Mouse (Mus musculus) stomach, embryonic 15.5 days (tissue): ENCODE results near the gene Pex11b. TPM values are rescaled to one million over a fixed set of nuclear protein-coding genes. Genes with fewer than 3 reads are reported as not detected.
A peak's percentile ranks its signal among the peaks of the same experiment; 100 is the strongest.

Source experiments
- ATAC-seq: fragments of 200-750 bp; cut with Nextera tagmentation; 2 replicates; pipeline ENCODE4 v1.8.0; 2017; ENCODE audit warnings: low read depth, moderate number of reproducible peaks, moderate TSS enrichment; ENCODE audit not compliant: insufficient read depth, low FRiP score
- H3K27ac ChIP-seq: fragments of 300-500 bp; sonication (generic); 2 replicates; pipeline ENCODE4 v1.5.1; 2015; ENCODE audit warnings: mild to moderate bottlenecking, inconsistent platforms
- H3K27me3 ChIP-seq: fragments of 300-500 bp; sonication (generic); replicated peaks from 2 replicates; pipeline ENCODE4 v1.6.1; 2015; ENCODE audit warnings: inconsistent platforms
- H3K36me3 ChIP-seq: fragments of 300-500 bp; sonication (generic); 2 replicates; pipeline ENCODE4 v1.6.1; 2015; ENCODE audit warnings: inconsistent platforms
- H3K4me1 ChIP-seq: fragments of 300-500 bp; sonication (generic); 2 replicates; pipeline ENCODE4 v1.6.1; 2015; ENCODE audit warnings: inconsistent platforms
- H3K4me2 ChIP-seq: fragments of 300-500 bp; sonication (generic); 2 replicates; pipeline ENCODE4 v1.6.1; 2015; ENCODE audit warnings: mild to moderate bottlenecking, inconsistent platforms
- H3K4me3 ChIP-seq: fragments of 300-500 bp; sonication (generic); replicated peaks from 2 replicates; pipeline ENCODE4 v1.5.1; 2015; ENCODE audit warnings: inconsistent platforms
- H3K9ac ChIP-seq: fragments of 300-500 bp; sonication (generic); 2 replicates; pipeline ENCODE4 v1.6.1; 2015; ENCODE audit warnings: inconsistent platforms
- H3K9me3 ChIP-seq: fragments of 300-500 bp; sonication (generic); 2 replicates; pipeline ENCODE4 v1.6.1; 2016; ENCODE audit warnings: inconsistent platforms
- WGBS: fragments of 180-500 bp; shearing (Covaris S2); methylation state at CpG from one replicate; pipeline ENCODE4 v1.1.7; 2015; 5-methylcytosine and 5-hydroxymethylcytosine counted together
- polyA plus RNA-seq: library from polyadenylated mRNA; unstranded; fragments of >200 nt; fragmentation: Nextera tagmentation; extraction: Ambion mirVana; gene quantifications from 2 replicates; pipeline ENCODE4 v1.2.1, GENCODE M21; 2015

Pex11b gene
- 41.9 and 43.4 TPM in 2 replicates for polyA plus RNA-seq

DNA sequence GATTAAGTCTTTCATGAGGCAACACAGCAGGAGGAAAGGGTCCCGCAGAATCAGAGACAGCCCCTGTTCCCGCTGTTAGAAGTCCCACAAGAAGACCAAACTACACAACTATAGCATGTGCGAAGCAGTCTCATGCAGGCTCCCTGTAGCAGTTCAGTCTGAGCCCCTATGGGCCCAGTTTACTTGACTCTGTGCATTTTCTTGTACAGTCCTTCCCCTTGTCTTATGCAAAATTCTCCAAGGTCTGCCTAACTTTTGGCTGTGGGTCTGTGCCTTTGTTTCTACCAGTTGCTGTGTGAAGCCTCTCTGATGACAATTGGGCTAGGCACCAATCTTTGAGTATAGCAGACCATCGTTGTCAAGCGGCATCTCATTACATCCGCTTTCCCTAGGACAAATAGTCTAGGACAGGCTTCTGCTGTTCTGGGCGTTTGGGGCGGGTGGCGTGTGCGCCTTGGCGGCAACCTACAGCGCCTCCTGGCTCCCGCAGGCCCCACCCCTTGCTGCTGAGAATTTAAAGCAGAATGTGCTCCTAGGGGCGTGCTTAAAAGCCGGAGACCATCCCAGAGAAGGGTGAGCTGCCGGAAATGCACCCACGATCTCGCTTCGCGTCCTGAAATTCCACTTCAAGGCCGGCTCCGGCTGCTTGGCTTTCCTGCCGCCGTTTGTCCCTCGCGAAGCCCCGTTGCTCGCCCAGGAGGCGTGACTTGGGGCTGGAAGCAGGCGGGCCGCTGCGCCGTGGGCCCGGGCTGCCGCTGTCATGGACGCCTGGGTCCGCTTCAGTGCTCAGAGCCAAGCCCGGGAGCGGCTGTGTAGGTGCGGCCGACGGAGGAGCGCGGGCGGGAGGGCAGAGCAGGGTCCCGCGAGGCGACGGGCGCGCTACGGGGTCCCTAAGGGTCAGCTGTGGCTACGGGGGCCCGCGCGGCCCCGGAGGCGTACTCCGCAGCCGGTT is at the start of gene Pex11b, which contains the start of gene Gm42957:
TSS of gene Pex11b (plus strand) at position 449 of the 952 bp plus-strand sequence.
TSS of gene Gm42957 (plus strand) at position 547 of the 952 bp plus-strand sequence.
- peaks cover 16% of the 10 kb centered on the region for H3K4me1 ChIP-seq
- WGBS = 2% methylated on average over 60 of the region's 60 CpGs
- H3K27ac ChIP-seq = peak within 1 kb of the TSS; percentile 89
- peak within 1 kb of the TSS; percentile 85 for H3K9ac ChIP-seq
- peak within 1 kb of the TSS; percentile 70 for H3K4me2 ChIP-seq
- peak; percentile 88 for ATAC-seq
- H3K27me3 ChIP-seq = no peaks in the 10 kb centered on the region
- H3K4me3 ChIP-seq = peak within 1 kb of the TSS; percentile 79
- peaks cover 31% of the 10 kb centered on the region; the same call in 1 of the 2 replicates for H3K36me3 ChIP-seq
- H3K9me3 ChIP-seq = no peaks in the 10 kb centered on the region

DNA sequence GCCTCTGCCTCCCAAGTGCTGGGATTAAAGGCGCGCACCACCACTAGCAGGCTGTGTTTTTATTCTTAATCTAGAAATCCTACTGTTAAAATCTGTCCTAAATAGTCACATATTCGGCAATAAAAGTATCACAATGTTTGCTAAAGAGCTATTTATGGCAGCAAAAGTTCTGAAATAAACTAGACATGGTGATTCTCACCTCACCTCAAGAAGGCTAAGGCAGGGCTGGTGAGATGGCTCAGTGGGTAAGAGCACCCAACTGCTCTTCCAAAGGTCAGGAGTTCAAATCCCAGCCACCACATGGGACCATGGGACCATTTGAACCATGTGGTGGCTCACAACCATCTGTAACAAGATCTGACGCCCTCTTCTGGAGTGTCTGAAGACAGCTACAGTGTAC is 44.5 kb upstream of the Pex11b start:
- Histone ChIP-seq H3K27me3 (no peaks in the 10 kb centered on the region; the same call in 1 of the 2 replicates), H3K4me2 (no peak overlapping the region), H3K36me3 (no peaks in the 10 kb centered on the region), H3K4me3 (no peak overlapping the region), H3K9ac (no peak overlapping the region), H3K27ac (no peak overlapping the region), H3K4me1 (0 out of 2 replicates have a peak, but pooled peaks cover 2% of the 10 kb centered on the region), H3K9me3 (no peaks in the 10 kb centered on the region)
- WGBS = 85% methylated on average over 4 of the region's 4 CpGs
- ATAC-seq = no peak

DNA sequence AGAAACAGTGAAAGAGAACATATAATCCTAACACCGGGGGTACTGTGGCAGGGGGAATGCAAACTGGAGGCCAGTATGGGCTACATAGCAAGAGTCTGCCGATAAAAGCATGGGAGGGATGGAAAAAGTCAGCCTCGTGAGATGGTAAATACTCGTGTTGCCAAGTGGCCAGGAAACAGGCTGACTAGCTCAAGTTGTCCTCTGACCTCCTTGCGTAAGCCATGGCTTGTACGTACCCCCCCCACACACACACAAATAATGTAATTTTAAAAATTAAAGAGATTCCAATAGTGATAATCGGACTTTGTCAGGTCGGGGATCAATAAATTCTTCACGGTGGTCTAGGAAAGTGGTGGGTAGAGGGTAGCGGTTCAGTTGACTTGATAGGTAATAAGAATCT is 41.8 kb upstream of the Pex11b start:
- Histone ChIP-seq H3K27ac (peak overlapping the region; percentile 91), H3K4me3 (peak overlapping the region; percentile 79), H3K36me3 (no peaks in the 10 kb centered on the region), H3K4me1 (peaks cover 27% of the 10 kb centered on the region), H3K9ac (peak overlapping the region; percentile 76), H3K27me3 (peaks cover 4% of the 10 kb centered on the region; the same call in 1 of the 2 replicates), H3K4me2 (peak overlapping the region; percentile 77), H3K9me3 (no peaks in the 10 kb centered on the region)
- under 1% methylated on average over 10 of the region's 10 CpGs for WGBS
- no peak for ATAC-seq

DNA sequence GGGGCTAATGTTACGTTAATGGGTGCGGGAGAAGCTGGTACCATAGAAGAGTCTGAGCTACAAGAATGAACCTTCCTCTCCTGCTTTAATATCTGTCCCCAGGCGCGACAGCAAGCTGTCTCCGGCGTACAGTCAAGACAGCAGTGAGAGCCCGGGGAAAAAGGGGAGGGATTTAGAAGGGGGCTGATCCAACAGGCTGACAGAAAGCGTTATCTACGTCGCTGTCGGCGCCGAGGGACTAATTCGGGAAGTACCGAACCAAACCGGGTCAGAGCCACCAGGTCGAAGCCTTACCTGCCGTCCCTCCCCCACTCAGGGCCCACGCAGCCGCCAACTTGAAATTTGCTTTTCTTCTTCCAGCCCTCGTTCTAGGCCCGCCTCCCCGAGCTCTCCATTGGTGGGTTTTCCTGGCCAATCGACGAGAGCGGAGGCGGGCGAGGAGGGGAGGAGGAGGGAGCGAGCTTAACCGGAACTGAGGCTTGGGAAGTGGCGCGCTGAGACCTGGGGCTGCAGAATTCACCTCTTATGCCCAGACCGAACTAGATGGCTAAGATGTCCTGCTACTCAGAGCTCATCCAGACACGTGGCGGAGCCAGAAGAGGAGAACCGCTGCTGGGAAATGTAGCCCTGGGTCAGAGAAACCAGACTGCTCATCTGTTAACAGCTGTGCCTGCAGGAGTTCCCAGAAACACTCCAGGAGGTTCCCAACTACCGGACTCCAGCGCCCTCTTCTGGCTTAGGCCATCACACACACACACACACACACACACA is 41.2 kb upstream of the Pex11b start, which contains the start of gene Polr3gl:
TSS of gene Polr3gl (minus strand) at position 392 of the 771 bp plus-strand sequence.
- peak within 1 kb of the TSS; percentile 91 for H3K27ac ChIP-seq
- H3K36me3 ChIP-seq = no peaks in the 10 kb centered on the region
- H3K9me3 ChIP-seq = no peaks in the 10 kb centered on the region
- peak within 1 kb of the TSS; percentile 79 for H3K4me3 ChIP-seq
- H3K27me3 ChIP-seq = peaks cover 10% of the 10 kb centered on the region; the same call in 1 of the 2 replicates
- peak within 1 kb of the TSS; percentile 77 for H3K4me2 ChIP-seq
- peak within 1 kb of the TSS; percentile 76 for H3K9ac ChIP-seq
- ATAC-seq = peak; percentile 90
- peaks cover 30% of the 10 kb centered on the region for H3K4me1 ChIP-seq
- under 1% methylated on average over 36 of the region's 38 CpGs for WGBS

DNA sequence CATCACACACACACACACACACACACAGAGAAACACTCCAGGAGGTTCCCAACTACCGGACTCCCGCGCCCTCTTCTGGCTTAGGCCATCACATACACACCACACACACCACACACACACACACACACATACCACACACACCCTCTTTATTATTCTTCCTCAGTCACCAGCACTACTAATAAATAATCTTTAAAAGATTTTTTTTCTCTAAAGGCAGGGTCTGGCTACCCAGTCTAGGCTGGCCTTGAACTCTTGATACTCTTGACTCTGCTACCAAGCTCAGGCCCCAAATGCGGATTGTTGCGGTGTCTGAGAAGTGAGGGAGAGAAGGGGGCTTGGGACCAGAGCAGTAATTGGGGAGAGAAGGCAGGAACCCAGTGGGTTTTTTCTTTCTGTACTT is 40.3 kb upstream of the Pex11b start:
- Histone ChIP-seq H3K36me3 (no peaks in the 10 kb centered on the region), H3K9me3 (no peaks in the 10 kb centered on the region), H3K9ac (no peak overlapping the region), H3K4me1 (peaks cover 33% of the 10 kb centered on the region), H3K27me3 (peaks cover 10% of the 10 kb centered on the region; the same call in 1 of the 2 replicates), H3K27ac (no peak overlapping the region), H3K4me2 (no peak overlapping the region), H3K4me3 (no peak overlapping the region)
- WGBS = 82% methylated on average over 5 of the region's 5 CpGs
- ATAC-seq = no peak

DNA sequence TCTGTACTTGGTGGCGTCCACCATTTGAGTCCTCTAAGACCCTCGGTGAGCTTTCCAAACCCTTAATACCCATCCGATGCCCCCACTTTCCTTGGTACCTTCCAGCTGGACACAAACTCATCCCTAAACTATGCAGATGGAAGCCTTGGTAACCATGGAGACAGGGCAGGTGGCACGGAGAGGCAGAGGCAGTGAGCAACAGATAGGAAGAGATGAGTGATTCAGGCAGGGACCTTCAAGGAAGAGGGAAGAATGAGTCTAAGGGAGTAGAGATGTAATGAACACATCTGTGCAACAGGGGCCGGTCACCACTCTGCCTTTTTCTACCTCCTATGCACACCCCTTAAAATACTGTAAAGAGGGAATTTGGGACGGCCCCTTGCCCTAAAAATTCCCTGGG is 39.5 kb upstream of the Pex11b start:
- Histone ChIP-seq H3K4me2 (peak overlapping the region; percentile 94; the same call in 1 of the 2 replicates), H3K9me3 (no peaks in the 10 kb centered on the region), H3K4me3 (0 out of 2 replicates have a peak overlapping the region, but pooled peaks have one; percentile 46), H3K27ac (peak overlapping the region; percentile 9; the same call in 1 of the 2 replicates), H3K36me3 (no peaks in the 10 kb centered on the region), H3K27me3 (peaks cover 10% of the 10 kb centered on the region; the same call in 1 of the 2 replicates), H3K4me1 (peaks cover 33% of the 10 kb centered on the region), H3K9ac (no peak overlapping the region)
- ATAC-seq = no peak
- WGBS = 30% methylated on average over 6 of the region's 6 CpGs

DNA sequence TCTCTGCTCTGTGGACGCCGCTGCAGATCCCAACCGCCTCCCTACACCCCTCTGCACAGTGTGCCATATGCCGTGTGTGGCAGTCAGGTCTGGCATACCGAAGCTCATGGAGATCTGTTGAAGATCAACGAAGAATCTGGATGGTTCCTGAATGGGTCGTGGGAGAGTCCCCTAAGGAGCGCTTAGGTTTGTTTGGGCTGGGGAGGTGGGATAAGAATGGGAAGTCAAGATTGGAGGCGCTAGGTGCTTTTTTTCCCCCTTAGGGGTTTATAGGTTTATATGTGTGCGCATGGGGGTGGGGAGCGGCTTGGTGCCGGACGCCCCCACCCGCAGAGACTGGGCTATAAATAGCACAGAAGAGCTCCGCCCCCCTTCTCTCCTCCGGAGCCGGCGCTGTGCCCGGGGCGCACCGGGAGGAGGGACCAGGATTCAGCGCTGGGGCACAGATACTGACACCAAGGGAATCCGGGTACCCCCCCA is 38.9 kb upstream of the Pex11b start, which contains the start of gene Ankrd34a:
TSS of gene Ankrd34a (plus strand) at position 409 of the 480 bp plus-strand sequence.
- H3K4me1 ChIP-seq = peaks cover 33% of the 10 kb centered on the region
- H3K9ac ChIP-seq = peak within 1 kb of the TSS; percentile 39; the same call in 1 of the 2 replicates
- peak within 1 kb of the TSS; percentile 46 for H3K4me3 ChIP-seq
- H3K9me3 ChIP-seq = no peaks in the 10 kb centered on the region
- H3K36me3 ChIP-seq = no peaks in the 10 kb centered on the region
- H3K27me3 ChIP-seq = peaks cover 10% of the 10 kb centered on the region; the same call in 1 of the 2 replicates
- ATAC-seq = no peak
- peak within 1 kb of the TSS; percentile 79 for H3K27ac ChIP-seq
- H3K4me2 ChIP-seq = peak within 1 kb of the TSS; percentile 94
- WGBS = under 1% methylated on average over 22 of the region's 23 CpGs

DNA sequence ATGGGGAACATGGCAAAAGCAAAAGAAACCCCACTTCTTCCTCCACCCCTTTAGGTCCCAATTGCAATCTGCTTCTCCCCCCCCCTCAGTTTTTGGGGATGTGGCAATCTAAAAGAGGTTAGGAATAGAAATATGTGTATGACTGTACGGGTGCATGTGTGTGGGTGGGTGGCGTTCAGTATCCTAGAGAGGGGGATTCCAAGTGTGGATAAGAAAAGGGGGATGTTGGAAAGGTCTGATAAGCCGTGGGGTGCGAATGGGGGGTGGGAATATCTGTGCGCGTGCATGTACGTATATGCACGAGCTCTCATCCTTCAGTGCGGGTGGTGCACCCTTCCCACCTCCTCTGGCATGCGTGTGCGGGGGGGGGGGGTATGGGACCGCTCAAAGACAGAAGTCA is 38.3 kb upstream of the Pex11b start:
- H3K27me3 ChIP-seq = peaks cover 10% of the 10 kb centered on the region; the same call in 1 of the 2 replicates
- H3K9me3 ChIP-seq = no peaks in the 10 kb centered on the region
- peak overlapping the region; percentile 94 for H3K4me2 ChIP-seq
- WGBS = under 1% methylated on average over 10 of the region's 12 CpGs
- no peaks in the 10 kb centered on the region for H3K36me3 ChIP-seq
- peak overlapping the region; percentile 46 for H3K4me3 ChIP-seq
- H3K9ac ChIP-seq = peak overlapping the region; percentile 39; the same call in 1 of the 2 replicates
- ATAC-seq = no peak
- peaks cover 33% of the 10 kb centered on the region for H3K4me1 ChIP-seq
- H3K27ac ChIP-seq = no peak overlapping the region

- peaks cover 33% of the 10 kb centered on the region for H3K4me1 ChIP-seq
Measured at GRCm38 (mm10) chr3:96597435-96597891, 37.7 kb upstream of the Pex11b start.

GRCm38 (mm10) chr3:96598156-96599068 is 36.8 kb upstream of the Pex11b start:
- Histone ChIP-seq H3K4me3 (peak overlapping the region; percentile 46), H3K27me3 (peaks cover 10% of the 10 kb centered on the region; the same call in 1 of the 2 replicates), H3K4me2 (peak overlapping the region; percentile 94), H3K27ac (peak overlapping the region; percentile 79), H3K9me3 (no peaks in the 10 kb centered on the region), H3K36me3 (no peaks in the 10 kb centered on the region), H3K9ac (peak overlapping the region; percentile 39; the same call in 1 of the 2 replicates), H3K4me1 (peaks cover 33% of the 10 kb centered on the region)
- ATAC-seq = no peak
- WGBS = 3% methylated on average over 53 of the region's 54 CpGs

More at GRCm38 (mm10) chr3:96597435-96597891, 37.7 kb upstream of the Pex11b start:
- peaks cover 10% of the 10 kb centered on the region; the same call in 1 of the 2 replicates for H3K27me3 ChIP-seq
- ATAC-seq = no peak
- H3K9me3 ChIP-seq = no peaks in the 10 kb centered on the region
- H3K9ac ChIP-seq = peak overlapping the region; percentile 39; the same call in 1 of the 2 replicates
- H3K27ac ChIP-seq = peak overlapping the region; percentile 79
- peak overlapping the region; percentile 46 for H3K4me3 ChIP-seq
- peak overlapping the region; percentile 94 for H3K4me2 ChIP-seq
- no peaks in the 10 kb centered on the region for H3K36me3 ChIP-seq
- WGBS = under 1% methylated on average over 40 of the region's 40 CpGs
